Mouse (Mus musculus) cerebellum, adult 18-20 months (tissue): ENCODE measurements around the gene Tnxb.

Source experiments
- DNase-seq, 2 experiments: peaks; one replicate each; pipeline ENCODE4 v3.0.0; 2021

Tnxb gene

DNA sequence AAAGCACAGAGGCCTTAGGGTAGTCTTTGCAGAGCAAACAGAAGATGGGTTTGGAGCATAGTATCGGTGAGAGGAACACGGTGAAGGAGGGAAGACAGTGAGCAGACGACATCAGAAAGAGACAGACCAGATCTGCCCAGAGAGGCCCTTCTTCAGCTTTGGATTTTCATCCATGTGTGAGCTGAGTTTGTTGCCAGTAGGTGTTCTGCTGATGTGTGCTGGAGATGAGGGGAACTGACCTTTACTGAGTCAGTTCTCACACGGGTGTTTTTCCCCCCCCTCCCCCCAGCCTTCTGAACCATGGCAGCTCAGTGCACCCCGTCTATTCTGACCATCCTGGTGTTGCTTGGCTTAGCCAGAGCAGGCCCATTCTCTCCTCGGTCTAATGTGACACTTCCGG, at the start of gene Tnxb:
Gene Tnxb, plus strand, starts transcription at position 301 of the 400 bp plus-strand sequence.
- no peak for DNase-seq

DNA sequence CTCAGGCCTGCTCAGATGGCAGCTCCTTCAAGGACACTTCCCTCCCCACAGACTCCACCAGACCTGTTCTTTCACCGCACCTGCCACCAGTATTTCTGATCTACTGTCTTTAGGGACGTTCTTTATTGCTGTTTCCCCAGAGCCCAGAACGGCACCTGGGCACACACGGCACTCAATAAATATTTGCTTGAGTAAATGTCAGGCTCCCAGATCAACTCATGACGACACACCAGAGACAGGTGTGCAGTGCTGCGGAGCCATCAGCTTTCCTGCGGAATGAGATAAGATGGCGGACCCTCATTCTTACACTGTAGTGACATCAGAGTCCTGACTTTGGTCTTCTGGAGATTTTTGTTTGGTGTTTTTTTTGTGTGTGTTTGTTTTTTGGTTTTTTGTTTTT, 49.3 kb upstream of the Tnxb start:
- no peak for DNase-seq

DNA sequence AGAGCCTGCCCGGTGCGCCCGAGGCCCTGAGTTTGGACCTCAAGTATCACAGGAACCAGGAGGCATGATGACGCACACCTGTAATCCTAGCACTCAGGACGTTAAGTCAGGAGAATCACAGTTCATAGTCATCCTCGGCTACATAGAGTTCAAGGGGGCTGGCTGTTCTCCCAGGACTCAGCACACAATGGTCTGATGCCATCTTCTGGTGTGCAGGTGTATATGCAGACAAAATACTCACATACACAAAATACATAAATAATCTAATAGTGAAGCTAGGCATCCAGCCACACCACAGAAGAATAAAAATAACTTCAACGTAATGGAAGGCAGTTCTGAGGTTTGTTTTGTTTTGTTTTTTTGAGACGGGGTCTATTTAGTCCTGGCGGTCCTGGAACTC, 47.2 kb upstream of the Tnxb start:
- DNase-seq = no peak

DNA sequence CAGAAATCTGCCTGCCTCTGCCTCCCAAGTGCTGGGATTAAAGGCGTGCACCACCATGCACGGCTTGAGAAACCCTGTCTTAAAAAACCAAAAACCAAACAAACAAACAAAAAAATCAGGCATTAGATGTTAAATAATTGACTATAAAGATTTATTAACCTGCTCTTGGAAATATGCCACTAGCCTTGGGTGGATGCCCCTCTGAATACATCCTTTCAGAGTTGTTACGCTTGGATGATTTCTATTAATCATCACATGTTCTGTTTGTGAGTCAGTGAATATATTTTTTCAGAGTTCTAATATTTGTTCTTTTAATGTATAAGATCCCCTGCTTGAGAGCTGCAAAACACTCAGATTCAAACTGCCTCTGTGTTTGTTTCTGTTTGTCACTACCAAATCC, 45.4 kb upstream of the Tnxb start:
- no peak for DNase-seq

DNA sequence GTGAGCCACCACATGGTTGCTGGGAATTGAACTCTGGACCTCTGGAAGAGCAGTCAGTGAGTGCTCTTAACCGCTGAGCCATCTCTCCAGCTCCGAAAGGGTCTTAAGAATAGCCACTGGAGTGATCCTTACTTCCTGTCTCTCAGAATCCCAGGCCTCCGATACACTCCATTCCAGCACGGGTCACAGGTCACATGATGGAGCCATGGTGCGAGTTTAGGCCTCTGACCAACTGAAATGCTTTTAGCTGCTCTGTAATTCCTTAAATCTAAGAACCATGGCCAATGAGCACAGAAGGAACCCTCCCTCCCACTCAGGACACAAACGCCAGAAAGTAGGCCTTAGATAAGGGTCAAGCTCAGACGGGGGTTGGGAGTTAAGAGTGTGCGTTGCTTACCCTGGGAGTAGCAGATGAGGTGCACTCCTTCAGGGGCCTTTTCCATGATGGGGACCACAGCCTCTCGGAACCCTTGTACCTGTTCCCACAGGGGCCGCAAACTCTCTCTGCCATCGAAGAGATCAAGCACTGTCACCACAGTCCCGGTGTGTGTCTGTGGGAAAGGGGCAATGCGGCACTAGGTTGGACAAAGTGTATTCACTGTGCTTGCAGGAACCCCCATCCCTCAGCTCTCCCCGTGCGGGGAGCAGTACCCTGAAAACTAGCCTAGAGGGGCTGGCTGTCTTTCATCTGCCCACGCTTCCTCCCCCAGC, 44.1 kb upstream of the Tnxb start:
- DNase-seq = no peak

DNA sequence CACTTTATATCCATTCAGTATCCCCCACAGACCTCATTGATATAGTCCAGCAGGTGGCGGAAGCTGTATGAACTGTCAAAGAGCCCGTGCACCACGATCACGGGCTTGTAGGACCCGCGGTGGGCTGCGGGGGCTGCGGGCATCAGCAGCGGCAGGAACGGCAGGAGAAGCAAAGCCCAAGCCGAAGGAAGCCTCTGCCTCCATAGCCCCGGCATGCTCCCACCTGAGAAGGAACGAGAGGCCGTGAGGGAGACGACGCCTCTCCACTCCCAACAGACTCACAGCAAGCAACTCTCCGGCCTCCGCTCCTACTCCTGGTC, 43.6 kb upstream of the Tnxb start:
- DNase-seq = no peak

DNA sequence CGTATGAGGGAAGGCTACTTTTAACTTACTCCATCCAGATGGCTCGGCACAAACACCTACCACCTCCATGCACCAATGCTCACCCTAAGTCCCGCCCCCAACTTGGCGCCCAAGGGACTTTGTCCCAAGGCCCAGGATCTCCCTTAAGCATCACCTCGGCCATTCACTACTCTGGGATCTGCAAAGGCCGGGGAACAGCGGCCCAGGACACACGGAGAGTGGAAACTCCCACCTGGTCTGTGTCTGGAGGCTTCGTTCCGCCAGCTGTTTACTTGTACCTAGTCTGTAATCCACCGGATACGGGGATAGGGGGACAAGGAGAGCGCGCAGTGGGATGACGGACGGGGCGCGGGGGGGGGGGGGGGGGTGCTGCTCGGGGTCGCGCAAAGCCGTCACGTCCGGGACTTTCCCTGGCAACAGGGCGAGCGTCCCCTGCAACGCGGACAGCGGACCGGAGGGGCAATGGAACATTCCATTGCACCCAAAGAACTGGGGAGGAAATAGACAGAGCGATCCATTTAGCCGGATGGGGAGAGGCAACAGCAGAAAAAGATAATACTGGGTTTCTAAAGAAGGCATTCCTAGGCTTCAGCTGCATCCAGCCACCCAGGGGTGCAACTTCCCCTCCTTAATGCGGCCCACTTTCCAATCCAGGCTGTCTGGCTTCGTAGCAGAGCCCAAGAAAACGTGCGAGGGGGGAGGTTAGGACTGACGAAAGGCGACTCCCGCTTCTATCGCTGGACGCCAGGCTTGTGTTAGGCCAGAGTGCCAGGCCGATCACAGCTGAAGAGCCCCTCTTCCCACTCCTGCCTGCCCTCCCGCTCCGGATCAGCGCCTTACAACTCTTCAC, 43.0 kb upstream of the Tnxb start:
- DNase-seq = peak; percentile 86 to 93

DNA sequence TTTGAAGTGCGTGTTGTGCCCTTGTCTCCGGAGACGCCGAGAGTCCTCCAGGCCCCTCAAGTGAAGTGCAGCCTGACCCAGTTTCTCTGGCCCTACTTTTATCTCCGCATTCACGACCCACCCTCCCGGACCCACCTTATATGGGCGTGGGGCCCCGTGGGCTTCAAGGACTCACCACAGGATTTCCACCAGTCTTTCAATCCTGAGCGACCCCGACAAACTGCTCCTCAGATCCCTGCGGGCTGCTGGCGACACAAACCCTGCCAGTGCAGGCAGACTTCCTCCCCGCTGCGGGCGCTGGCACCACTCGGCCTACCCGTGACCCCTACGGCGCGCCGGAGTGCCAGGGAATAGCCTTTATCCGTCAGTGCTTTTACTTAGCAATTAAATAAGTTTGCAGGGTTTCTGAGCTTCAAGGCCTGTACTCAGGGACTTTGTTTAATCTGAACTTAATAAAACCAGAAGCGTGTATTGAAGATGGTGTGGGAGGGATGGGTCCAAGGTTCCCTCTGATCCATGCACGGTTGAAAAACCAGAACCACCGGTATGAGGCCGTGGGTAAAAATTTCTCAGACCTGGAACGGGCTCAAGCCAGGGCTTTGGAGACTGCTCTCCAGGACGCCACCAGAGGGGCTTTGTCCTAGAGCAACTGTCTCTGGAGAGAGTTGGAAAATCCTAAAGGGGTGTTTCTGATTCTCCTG, 42.2 kb upstream of the Tnxb start, which contains the start of gene Ppt2:
Gene Ppt2, minus strand, starts transcription at position 568 of the 701 bp plus-strand sequence.
- DNase-seq = peak; percentile 82 to 86

DNA sequence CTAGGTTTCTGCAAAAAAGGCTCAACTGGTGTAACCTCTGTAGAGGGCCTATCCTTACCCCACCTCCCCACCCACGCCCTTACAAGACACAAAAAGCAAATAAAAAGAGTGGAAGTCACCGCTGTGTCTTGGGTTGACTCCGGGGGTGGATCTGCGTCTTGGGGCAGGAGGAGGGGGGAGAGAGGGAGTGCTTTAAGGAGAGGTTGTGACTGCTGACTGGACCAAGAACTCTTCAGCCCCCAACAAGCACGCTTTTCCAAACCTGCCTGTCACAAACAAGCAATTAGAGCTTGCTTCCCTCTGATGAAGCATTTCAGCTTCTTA, 41.7 kb upstream of the Tnxb start:
- DNase-seq = no peak

DNA sequence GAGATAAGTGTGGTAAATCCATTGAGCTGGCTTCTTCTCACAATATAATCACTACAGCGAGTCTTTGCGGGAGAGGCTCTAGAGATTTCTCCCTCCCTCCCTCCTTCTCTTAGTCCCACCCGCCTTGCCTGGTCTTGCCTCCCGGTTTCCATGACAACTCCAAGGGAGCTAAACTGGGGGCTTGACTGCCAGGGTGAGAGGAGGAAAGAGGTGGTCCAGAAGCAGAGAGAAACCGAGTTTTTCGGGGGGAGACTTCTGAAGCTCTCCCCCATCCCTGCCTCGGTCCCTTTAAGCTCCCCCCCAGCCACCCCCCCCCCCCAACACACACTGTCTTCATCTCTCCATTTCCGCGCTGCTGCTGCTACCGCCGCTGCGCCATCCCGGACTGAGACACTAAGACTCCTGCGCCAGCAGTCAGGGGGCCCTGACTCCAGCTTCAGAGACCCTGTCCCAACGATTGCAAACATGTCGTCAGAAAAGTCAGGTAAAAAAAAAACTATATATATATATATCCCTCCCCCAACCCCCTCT, 41.0 kb upstream of the Tnxb start, which contains the start of gene Prrt1:
Gene Prrt1, plus strand, starts transcription at position 313 of the 531 bp plus-strand sequence.
- peak; percentile 63 to 71 for DNase-seq

DNA sequence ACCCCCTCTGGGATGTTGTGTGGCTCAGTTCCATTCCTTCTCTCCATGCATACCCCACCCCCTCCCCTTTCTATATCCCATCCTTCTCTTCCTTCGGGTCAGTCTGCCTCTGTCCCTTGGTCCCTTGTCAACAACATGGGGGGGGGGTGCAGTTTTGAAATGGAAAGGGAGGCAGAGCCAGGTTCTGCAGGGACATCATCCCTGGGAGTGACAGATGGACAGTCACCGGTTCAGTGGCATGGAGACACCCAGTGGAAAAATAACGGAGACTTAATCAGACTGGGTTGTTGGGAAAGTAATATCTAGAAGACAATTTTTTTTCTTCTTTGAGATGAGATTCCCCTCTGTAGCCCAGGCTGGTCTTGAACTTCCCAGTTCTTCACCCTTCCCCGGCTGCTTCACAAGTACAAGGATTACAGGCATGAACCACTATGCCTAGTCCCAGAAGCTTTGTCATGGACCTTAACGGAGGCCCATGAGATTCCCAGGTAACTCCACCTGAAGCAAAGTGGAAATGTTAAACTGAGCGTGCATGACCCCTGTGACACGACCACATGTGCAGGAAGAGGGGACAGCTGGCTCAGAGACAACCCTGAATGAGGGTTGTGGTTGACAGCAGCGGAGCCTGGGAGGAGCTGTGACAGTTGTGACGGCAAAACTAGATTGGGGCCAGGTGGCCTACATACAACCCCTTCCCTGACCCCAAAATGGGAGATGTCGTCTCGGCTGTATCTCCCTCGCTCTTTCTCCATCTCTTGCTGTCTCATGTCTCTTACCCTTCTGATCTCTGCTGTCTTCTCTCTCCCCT, 40.3 kb upstream of the Tnxb start:
- peak; percentile 68 to 77 for DNase-seq

DNA sequence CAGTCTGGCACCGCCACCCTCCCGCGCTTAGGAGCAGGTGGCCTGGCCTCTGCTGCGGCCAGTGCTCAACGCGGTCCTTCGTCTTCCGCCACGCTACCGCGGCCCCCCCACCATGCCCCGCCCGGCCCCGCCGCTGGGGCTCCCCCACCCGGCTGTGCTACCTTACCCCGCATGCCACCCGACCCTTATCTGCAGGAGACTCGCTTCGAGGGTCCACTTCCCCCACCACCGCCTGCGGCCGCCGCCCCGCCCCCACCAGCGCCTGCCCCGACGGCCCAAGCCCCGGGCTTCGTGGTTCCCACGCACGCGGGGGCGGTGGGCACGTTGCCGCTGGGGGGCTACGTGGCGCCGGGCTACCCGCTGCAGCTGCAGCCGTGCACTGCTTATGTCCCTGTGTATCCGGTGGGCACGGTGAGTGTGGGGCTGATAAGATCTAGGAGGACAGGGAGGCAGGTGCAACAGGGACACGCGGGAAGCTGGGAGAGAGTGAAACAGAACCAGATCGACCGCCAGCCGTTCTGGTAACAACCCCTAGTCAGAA, 39.5 kb upstream of the Tnxb start:
- DNase-seq = peak; percentile 55 to 68

DNA sequence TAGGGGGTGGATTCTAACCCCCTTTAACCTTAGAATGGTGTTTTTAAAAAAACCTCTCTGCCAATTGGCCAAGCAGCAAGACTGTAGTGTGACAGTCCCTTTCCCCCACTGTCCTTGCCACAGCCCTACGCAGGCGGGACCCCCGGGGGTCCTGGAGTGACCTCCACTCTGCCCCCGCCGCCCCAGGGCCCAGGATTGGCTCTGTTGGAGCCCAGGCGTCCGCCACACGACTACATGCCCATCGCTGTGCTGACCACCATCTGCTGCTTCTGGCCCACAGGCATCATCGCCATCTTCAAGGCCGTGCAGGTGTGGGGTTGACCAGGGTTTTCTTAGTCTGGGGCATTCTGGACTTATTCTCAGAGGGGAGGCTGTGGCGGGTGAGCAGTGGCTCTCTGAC, 38.7 kb upstream of the Tnxb start:
- DNase-seq = peak; percentile 52 to 62

DNA sequence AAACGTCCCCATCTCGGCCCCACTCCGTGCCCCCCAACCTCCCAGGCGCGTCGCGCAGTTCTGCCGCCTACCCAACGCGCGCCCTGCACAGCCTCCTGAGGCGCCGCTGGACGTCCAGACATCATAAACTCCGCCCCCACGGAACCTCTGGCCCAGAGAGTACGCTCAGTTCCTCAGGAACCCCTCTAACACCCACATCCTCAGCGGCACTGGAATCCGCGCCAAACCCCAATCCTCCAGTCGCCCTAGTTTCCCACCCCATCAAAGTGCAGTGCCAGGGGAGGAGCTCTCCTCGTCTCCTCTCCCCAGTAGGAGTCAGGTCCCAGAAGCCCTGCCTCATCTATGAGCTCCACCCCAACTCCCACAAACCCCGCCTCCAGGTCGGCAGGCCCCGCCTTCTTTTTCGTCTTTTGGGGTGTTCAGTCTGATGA, 38.1 kb upstream of the Tnxb start:
- DNase-seq = peak; percentile 86 to 91

DNA sequence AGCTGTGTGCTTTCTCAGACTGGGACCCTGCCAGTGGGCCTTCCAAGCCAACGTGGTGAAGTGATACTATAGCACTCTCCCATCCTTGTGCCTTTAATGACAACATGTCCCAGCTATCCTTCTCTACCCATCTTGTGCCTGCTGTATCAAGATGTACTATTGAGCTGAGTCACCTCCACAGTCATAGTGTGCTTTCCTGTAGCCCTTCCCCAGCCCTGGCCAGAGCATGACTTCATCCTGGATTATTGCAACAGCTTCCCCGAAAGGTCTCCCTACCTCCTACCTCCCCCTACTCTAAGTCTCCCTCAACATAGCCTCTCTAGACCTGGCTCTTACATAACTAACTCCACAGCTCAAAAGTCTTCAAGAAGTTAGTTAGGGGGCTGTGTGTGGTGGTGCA, 34.7 kb upstream of the Tnxb start:
- DNase-seq = no peak

DNA sequence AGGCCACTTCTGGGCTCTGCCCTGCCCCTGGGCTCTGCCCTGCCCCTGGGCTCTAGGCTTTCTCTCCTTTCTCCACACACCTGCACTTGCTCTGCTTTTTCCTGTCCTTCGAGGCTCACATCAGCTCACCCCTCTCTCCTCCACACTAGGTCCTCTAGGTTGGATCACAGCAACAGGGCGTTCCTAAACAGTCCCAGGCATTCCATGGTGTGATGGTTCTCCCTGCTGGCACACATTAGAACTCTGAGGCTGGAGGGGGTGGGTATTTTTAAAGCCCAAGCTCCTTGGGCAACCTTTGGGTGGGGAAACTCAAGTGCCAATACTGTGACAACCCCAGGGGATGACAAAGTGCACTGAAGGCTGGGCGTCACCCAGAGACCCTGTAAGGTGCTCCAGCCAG, 32.9 kb upstream of the Tnxb start:
- DNase-seq = no peak

DNA sequence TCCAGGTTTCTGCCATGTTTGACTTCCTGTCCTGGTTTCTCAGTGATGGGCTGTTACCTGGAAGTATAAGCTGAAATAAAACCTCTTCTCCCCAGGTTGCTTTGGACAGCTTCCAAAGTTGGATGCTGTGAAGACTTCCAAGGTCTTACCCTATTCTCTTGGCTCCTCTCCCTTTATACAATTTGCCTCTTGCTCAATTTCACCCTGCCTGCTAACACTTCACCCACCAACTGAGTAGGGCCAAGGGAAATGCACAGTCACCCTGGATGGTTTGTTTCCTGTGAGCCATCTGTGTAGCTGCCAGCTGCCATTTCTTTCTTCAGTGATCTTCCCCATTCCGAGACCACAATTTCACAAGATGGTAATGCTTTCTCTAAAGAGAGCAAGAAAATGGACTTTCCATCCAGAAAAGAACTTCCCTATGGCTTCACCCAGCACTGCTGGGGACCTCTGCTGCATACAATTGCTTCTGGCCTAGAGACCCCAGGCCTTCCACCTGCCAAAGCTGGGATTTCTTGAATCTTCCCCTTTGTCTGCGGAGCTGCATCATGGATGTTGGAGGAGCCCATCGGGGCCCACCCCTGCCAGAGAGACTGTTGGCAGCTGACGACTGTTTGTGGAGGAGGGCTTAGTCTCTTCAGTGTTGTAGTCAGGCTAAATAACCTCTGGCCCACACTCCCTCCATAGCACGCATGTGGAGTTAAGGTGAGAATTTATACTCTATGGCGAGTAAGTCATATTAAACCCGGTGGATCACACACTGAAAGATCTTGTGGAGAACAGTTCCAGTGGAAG, 30.7 kb upstream of the Tnxb start:
- DNase-seq = peak in 1 of 2 experiments; percentile 28

DNA sequence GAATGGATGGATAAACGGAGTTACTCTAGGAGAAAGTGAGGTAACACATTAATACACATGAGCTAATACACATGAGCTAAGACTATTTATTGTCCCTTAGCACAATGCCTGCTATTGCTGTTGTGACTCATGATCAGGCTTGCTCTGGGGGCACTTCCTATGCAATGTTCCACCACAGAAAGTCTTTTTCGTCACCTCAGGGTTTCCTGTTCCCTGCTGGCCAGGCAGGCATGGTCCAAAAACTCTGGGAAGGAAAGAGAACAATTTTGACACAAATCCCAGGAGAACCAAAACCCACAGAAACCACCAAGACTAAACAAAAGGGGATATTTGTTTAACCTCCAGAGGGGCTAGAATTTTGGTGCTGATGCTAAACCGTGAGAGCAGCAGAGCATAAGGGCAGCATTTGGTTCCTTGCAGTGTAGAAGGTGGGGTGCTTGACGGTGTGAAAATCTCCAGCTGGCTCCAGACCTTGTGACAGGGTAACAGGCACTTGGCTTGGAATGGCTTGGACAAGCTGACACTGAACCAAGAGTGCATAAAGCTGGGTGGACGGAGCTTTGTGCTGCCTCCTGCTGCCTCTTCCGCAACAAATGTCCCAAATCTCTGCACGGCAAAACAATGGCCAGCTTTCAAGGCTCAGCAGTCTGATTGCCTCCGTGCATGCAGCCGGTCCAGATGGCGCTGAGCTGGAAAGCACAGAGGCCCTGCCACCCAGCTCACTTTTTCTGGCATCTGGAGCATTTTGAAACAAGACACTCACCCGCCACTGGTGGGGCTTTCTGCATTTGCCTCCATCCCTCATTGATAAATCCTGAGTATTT, 29.3 kb upstream of the Tnxb start:
- DNase-seq = peak; percentile 86 to 90

DNA sequence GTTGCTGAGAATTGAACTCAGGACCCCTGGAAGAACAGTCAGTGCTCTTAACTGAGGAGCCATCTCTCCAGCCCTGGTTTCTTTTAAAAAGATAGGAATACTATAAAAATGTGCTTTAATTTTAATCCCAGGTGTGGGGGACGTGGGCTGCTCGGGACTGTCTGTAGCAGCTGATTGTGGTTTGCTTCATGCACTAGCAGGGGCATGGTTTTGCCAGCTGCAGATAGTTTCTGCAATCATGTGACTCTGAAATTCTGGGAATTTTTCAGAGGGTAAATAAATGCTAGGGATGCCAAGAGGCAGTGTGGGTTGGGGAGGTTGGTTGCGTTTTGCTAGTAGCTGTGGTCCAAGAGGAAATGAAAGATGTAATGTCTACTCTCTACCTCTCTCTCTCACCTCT, 28.4 kb upstream of the Tnxb start:
- DNase-seq = no peak

DNA sequence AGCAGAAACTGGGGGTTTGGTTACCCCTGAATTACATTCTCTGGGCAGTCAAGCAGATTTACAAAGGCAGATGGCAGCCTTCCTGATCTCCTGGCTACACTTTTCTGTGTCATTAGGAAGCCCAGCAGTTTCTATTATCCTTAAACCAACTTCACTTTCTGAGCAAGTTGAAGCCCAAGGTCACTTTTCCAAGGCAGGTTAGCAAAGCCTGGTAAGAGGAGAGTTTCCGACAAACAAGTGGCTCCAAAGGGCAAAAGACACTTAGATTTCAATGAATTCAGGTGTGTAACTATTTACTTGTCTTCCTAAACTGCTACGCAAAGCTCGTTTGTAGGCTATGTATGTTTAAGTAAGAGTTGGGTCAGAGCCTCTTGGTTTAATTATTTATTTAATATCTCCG, 27.0 kb upstream of the Tnxb start:
- peak in 1 of 2 experiments; percentile 16 for DNase-seq
